Mouse (Mus musculus): ENCODE measurements at regions not wholly inside any gene's neighbourhood (a gene's known extent, or its start where the extent isn't known, plus 50 kb on each side); places are given as distances from the start of the nearest gene placed in this dataset.

DNA sequence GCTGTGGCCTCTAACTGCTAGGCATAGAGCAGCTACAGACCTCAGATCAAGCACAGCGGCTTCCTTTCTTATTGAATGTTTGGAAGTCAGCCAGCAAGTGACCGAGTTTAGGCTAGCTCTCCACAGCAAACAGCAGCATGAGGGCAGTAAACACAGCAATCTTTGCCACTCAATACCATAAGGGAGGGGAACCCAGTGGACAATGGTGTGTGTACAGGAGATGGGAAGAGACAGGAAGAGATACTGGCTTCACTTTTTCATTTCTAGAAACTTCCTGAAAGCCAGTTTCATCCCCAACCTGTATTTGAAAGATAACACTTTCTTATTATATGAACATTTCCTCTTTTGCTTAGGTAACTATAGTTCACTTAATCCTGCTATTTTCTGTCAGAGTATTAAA, 1284.9 kb upstream of the Lrrc6 start:
- TF ChIP-seq CTCF (IDR thresholded peaks at IDR 0.05; ENCODE audit: low read depth, low read length) = no peak
- no peak for TF ChIP-seq POLR2A (IDR thresholded peaks at IDR 0.05; ENCODE audit: borderline replicate concordance, low read depth, low read length)
